Mouse (Mus musculus): ENCODE data around the gene Fcrlb. TPM values are rescaled to one million over a fixed set of nuclear protein-coding genes. Genes with fewer than 3 reads are reported as not detected.
A peak's percentile ranks its signal among the peaks of the same experiment; 100 is the strongest.

Fcrlb gene
- total RNA-seq, 2 experiments from 2014 or later: 0.45 to 0.77 TPM

DNA sequence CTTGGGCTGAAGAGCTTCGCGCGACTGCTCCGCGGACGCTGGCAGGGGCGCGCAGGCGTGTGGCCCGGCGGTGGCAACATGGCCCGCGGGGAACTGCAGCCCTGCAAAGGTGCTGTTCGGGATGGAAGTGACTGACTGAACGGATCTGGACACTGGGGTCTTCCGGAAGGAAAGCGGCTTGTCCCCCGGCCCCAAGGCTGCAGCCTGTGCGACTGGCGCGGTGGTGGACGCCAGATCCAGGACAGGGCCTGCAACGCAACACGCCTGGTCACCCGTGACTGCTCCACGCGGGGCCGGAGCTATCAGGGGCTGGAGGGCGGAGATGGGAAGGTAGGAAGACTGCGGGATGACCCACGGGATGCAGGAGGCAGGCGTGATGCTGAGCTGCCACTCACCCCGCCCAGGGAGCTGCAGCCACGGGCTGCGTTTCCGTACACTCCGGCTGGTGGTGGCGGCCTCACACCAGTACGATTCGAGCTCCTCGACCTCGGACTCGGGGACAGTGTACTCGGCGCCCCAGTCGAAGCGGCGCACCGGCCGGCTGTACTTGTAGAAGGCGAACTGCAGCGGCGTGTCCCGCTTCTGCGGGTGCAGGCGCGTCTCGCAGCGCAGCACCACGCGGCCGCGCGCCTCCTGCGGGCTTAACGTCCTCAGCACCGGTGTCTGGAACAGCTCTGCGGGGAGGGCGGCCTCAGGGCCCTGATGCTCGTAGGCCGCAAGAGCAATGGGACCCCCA is 5.1 kb downstream of the Fcrlb start:
- DNase-seq (ENCODE audit: low spot score in 2 of 2): peak; percentile 23 to 52

GRCm38 (mm10) chr1:170907111-170907455 is 5.7 kb downstream of the Fcrlb start:
- DNase-seq (ENCODE audit: low spot score in 2 of 2): no peak

- no peak for DNase-seq (ENCODE audit: low spot score in 2 of 2)
Observed at GRCm38 (mm10) chr1:170903485-170903884, 9.3 kb downstream of the Fcrlb start.

- DNase-seq (ENCODE audit: low spot score in 2 of 2): peak; percentile 88 to 89
Observed at GRCm38 (mm10) chr1:170901536-170902238, 11.1 kb downstream of the Fcrlb start.

DNA sequence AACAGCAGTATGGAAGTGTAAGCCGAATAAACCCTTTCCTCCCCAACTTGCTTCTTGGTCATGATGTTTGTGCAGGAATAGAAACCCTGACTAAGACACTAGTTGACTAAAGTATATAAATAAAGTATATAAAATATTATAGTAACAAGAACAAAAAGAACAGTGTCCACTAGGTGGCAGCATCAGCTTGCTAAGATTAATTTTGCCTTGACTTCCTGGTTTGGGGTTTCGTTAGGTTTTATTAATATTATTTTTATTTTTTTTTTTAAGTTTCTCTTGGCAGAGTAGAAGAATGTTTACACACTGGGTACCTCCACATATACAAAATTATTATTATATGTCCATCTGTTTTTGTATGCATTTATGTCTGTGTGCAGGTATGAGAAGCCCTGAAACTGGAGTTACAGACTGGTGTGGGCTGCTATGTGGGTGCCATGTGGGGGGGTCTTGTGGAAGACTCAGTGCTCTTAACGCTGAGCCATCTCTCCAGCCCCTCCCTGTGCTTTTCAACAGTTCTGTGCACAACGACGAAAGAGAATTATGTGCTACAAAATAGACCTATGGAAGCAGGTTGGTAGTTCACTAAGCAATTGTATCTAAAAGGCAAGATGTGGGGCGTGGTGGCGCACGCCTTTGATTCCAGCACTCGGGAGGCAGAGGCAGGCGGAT is 11.8 kb downstream of the Fcrlb start:
- peak; percentile 37 to 60 for DNase-seq (ENCODE audit: low spot score in 2 of 2)

- DNase-seq (ENCODE audit: low spot score in 2 of 2): no peak
Observed at GRCm38 (mm10) chr1:170898413-170899075, 14.2 kb downstream of the Fcrlb start.

- no peak for DNase-seq (ENCODE audit: low spot score in 2 of 2)
Observed at GRCm38 (mm10) chr1:170896651-170897281, 16.0 kb downstream of the Fcrlb start.

DNA sequence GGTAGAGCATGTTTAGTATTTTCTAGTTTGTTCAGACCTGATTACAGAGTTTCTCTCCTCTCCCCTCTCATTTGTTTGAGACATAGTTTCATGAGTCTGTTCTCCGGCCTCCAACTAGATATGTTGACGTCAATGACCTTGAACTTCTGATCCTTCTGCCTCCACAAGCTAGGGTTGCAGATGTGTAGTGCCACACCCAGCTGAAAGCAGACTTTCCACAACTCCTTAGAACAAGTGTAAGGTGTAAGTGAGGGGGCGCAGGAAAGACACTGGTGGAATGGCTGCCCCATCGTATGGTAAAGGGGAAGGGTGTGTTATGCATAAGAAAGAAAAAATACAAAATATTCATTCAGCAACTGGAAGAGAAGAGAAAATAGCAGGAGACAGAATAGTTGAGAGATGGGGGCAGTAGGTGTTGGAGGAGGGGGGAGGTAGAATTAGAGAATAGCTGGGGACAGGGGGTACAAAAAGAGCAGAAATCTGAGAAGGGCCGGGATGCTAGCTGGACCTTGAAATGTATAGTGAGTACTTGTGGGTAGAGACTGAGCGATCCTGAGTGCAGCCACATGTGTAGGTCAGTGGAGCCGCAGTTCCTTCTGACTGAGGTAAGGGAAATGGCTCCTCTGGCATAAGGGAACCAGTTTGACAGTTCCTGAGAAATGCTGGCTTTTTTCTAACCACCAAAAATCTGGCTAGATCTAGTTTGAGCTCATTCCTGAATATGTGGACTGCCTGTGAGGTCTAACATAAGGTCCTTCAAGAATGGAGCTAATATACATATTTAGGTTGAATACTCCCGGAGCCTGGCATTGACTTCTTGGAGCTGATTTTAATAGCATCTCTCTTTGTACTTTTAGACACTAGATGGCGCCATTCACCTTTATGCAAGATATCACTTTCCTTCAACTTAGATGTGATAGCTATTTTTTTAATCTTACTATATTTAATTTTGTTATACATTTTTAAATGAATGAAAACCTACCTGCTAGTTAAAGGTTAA is 17.8 kb downstream of the Fcrlb start:
- peak in 1 of 2 experiments; percentile 11 for DNase-seq (ENCODE audit: low spot score in 2 of 2)

- no peak for DNase-seq (ENCODE audit: low spot score in 2 of 2)
Observed at GRCm38 (mm10) chr1:170892279-170892678, 20.5 kb downstream of the Fcrlb start.

DNA sequence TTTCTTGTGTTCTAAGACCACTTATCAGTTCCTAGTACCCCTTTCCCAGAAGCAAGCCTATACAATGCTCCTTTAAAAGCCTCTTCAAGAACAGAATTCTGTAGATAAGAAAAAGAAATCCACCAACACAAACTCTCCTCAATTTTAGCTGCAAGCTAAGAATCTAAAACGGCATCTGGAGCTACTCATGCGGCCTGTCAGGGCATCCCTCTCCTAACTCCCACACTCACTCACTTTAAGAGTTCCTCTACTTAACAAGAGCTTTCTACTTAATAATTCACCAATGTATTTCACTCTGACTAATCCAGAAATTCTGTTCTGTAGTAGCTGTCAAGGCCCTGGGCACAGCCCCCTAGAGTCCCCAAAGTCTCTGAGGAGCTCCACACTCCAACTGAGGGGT is 21.1 kb downstream of the Fcrlb start:
- DNase-seq (ENCODE audit: low spot score in 2 of 2): no peak

DNA sequence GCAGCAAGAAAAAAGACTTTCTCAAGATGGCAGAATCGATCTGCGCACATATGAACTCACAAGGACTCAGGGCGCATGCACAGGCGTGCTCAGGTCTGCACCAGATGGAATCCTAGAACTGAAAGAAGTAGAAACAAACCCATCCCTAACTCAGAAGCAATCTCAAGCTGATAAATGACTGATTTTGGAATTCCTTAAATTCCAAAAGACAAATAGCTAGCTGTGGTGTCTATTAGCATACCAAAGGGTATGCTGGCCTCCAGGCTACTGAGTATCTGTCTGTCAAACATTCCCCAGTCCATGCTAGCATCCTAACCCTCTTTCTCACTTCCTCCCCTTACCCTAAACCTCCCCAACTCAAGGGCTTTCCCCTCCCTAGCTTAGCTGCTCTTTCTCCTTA is 23.4 kb downstream of the Fcrlb start:
- DNase-seq (ENCODE audit: low spot score in 2 of 2): no peak

DNA sequence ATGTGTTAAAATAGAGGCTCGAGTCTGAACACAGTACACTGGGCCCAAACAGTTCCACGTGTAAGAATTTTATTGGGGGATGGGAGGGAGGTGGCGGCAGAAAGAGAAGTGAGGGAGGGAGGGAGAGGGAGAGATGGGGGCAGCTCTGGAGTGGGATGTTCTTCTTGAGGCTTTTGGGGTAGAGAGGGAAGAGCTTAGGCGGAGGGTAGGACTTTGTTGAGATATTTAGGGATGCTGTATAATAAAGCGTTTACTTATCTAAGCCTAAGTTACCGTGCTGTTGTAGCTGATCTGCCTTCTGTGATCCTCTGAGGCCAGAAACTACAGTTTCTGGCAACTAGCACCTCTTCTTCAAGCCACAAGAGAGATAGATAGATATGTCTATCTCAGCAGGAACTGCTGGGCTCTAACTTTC is 26.7 kb downstream of the Fcrlb start:
- DNase-seq (ENCODE audit: low spot score in 2 of 2): no peak

GRCm38 (mm10) chr1:170884978-170885561 is 27.7 kb downstream of the Fcrlb start, which contains the start of the genes Gm26620 and Dusp12:
Gene Gm26620, plus strand, starts transcription at chr1:170885065.
Gene Dusp12, minus strand, starts transcription at chr1:170885540.
- peak; percentile 80 to 91 for DNase-seq (ENCODE audit: low spot score in 2 of 2)

- no peak for DNase-seq (ENCODE audit: low spot score in 2 of 2)
Observed at GRCm38 (mm10) chr1:170884390-170884789, 28.4 kb downstream of the Fcrlb start.

GRCm38 (mm10) chr1:170882915-170883485 is 29.7 kb downstream of the Fcrlb start:
- no peak for DNase-seq (ENCODE audit: low spot score in 2 of 2)

GRCm38 (mm10) chr1:170876906-170877305 is 35.8 kb downstream of the Fcrlb start:
- DNase-seq (ENCODE audit: low spot score in 2 of 2): no peak

DNA sequence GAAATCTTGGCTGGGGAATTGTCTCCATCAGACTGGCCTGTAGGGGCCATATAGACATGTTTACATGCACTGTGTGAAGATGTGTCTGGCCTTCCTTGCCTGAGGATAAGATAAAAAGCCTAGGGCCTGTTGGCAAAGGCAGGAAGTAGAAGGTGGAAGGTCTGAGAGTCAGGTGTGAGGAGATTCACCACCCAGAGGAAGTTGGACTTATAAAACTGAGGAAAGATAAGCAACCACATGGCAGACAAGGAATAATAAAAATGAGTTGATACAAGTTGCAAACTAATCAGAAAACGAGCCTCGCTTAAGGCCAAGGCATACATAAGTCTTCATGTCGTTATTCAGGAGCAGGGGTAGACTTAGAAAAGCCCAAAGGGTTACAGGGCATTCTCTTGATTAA is 37.1 kb downstream of the Fcrlb start:
- DNase-seq (ENCODE audit: low spot score in 2 of 2): no peak

DNA sequence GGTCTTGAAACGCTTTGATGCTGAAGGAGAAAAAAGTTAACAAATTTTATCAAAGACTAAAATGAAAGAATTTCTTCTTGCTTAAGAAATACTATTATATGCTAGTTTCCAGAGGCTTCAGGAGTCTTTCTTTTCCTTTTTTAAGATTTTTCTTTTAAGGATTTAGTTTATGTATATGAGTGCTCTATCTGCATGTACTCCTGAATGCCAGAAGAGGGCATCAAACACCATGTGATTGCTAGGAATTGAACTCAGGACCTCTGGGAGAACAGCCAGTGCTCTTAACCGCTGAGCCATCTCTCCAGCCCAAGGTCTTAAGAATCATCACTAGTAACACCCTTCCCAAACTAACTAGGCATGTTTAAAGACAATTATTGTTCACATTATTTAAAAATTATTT is 40.8 kb downstream of the Fcrlb start:
- no peak for DNase-seq (ENCODE audit: low spot score in 2 of 2)

- DNase-seq (ENCODE audit: low spot score in 2 of 2): no peak
Observed at GRCm38 (mm10) chr1:170871402-170871801, 41.3 kb downstream of the Fcrlb start.

Measured in left cerebral cortex, adult 18-20 months (tissue).